Mouse (Mus musculus) G1E (cell line): ENCODE data around the gene Myo3b. TPM values are rescaled to one million over a fixed set of nuclear protein-coding genes. Genes with fewer than 3 reads are reported as not detected.
"Not testable (repeated sequence)": the region's sequence is repeated elsewhere in the genome, so short reads cannot be mapped to it uniquely, and the experiment has no call there.

Experiments used
- ATAC-seq: 2 replicates; pipeline ENCODE4 v1.8.0; 2016; ENCODE audit warnings: mild to moderate bottlenecking; ENCODE audit not compliant: insufficient number of reproducible peaks, poor library complexity, low FRiP score, severe bottlenecking; ENCODE audit errors: extremely low read depth
- DNase-seq: peaks from one replicate; pipeline ENCODE4 v3.0.0; 2012; ENCODE audit warnings: low spot score
- H3K27me3 ChIP-seq: 2 replicates; pipeline ENCODE4 v1.6.1; 2012; ENCODE audit warnings: mild to moderate bottlenecking, low read length, inconsistent platforms; ENCODE audit not compliant: insufficient read depth
- H3K36me3 ChIP-seq: replicated peaks from 2 replicates; pipeline ENCODE3; 2012; ENCODE audit warnings: mild to moderate bottlenecking, inconsistent platforms
- H3K4me1 ChIP-seq: 2 replicates; pipeline ENCODE4 v1.6.1; 2012; ENCODE audit warnings: low read depth, low read length, inconsistent platforms, mixed read lengths; ENCODE audit not compliant: insufficient read depth
- H3K4me3 ChIP-seq: 2 replicates; pipeline ENCODE4 v1.5.1; 2012; ENCODE audit warnings: low read depth, mild to moderate bottlenecking, inconsistent platforms, low read length, moderate library complexity, mixed read lengths
- H3K9me3 ChIP-seq: replicated peaks from 2 replicates; pipeline ENCODE4 v1.6.1; 2012; ENCODE audit warnings: inconsistent platforms
- CTCF ChIP-seq: IDR thresholded peaks from 2 replicates; pipeline ENCODE4 v1.5.1; 2012; ENCODE audit warnings: low read depth, low read length, inconsistent platforms, mixed read lengths
- GATA1 ChIP-seq: IDR thresholded peaks from 2 replicates; pipeline ENCODE4 v1.6.1; 2012; ENCODE audit warnings: borderline replicate concordance, low read length, inconsistent platforms, mixed read lengths
- GATA2 ChIP-seq: IDR thresholded peaks from 2 replicates; pipeline ENCODE4 v1.6.1; 2012; ENCODE audit warnings: low read depth, low read length, inconsistent platforms, borderline replicate concordance
- POLR2AphosphoS5 ChIP-seq: IDR thresholded peaks from 2 replicates; pipeline ENCODE4 v1.6.1; 2012; ENCODE audit warnings: low read depth, low read length, inconsistent platforms; ENCODE audit not compliant: insufficient replicate concordance
- TAL1 ChIP-seq: conservative IDR thresholded peaks from 2 replicates; pipeline ENCODE4 v1.6.1; 2012; ENCODE audit warnings: low read depth, low read length, inconsistent platforms, mixed read lengths
- polyA plus RNA-seq: library from polyadenylated mRNA; stranded (reverse); fragments of >175 nt; gene quantifications from 2 replicates; pipeline ENCODE4 v1.2.3, GENCODE M21; 2012
- total RNA-seq, 2 experiments: library from RNA; stranded (forward) in 1 of 2; stranded (reverse) in 1 of 2; fragments of 200-1000 nt in 1 of 2; fragments of >200 nt in 1 of 2; fragmentation: Nextera tagmentation in 1 of 2; gene quantifications; 2 replicates each; pipeline ENCODE4 v1.2.3; 2014 to 2017

Gene Myo3b
- total RNA-seq (2014; fragmentation: Nextera tagmentation) (not detected in 2 replicates), total RNA-seq (2017) (0.05 and 0.06 TPM in 2 replicates), polyA plus RNA-seq (not detected in 2 replicates)

GRCm38 (mm10) chr2:70038752-70039151, at the start of gene Myo3b:
TSS of gene Myo3b (plus strand) at chr2:70039126.
- Histone ChIP-seq H3K9me3 (no peaks in the 10 kb centered on the region), H3K4me1 (no peaks in the 10 kb centered on the region), H3K36me3 (no peaks in the 10 kb centered on the region), H3K4me3 (no peak within 1 kb of the TSS), H3K27me3 (peaks cover 2% of the 10 kb centered on the region; the same call in 1 of the 2 replicates)
- no peak for DNase-seq
- no peak for TF ChIP-seq TAL1
- no peak for TF ChIP-seq GATA1
- no peak for TF ChIP-seq POLR2AphosphoS5
- no peak for TF ChIP-seq CTCF
- TF ChIP-seq GATA2 = no peak
- no peak for ATAC-seq

DNA sequence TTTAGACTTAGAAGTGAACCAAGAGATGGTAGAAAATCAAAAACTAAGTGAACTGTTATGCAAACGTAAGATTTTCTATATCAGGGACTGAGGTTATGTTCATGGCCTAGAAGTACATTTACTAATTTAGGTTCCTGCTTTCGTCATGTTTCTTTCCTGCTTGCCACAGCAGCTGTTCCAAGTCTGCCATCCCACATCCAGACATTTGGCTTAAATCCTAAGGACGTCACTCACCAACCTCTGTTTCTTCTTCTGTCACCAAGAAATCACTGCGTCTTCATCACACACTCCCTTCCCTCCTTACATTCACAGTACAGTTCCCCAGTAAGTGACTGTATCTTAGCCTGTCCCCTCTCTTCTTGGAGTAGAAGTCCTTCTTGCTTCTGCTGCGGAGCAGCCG, 49.7 kb upstream of the Myo3b start:
- no peaks in the 10 kb centered on the region for H3K27me3 ChIP-seq
- no peak for ATAC-seq
- H3K4me1 ChIP-seq = peaks cover under 1% of the 10 kb centered on the region; the same call in 1 of the 2 replicates
- H3K36me3 ChIP-seq = peaks cover 70% of the 10 kb centered on the region
- no peak for DNase-seq
- TF ChIP-seq GATA1 (no peak), POLR2AphosphoS5 (no peak), GATA2 (no peak), CTCF (no peak), TAL1 (no peak)
- no peaks in the 10 kb centered on the region for H3K9me3 ChIP-seq
- no peak overlapping the region for H3K4me3 ChIP-seq

DNA sequence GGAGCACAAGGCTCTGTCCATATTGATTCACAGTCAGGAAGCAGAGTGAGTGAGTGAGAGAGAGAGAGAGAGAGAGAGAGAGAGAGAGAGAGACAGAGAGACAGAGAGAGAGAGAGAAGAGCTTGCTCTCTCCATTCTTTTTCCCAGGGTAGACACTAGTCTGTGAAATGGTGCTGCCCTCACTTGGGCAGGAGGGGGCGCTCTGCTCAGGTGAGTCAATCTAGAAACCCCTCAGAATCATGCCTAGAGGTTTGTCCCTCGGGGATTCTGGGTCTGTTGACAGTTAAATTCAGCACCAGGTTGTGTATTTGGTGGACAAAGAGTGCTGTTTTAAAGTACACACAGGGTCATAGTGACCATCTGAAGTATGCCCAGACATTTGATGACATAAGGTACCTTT, 48.3 kb upstream of the Myo3b start:
- ATAC-seq = no peak
- Histone ChIP-seq H3K4me1 (peaks cover 12% of the 10 kb centered on the region), H3K27me3 (no peaks in the 10 kb centered on the region), H3K4me3 (no peak overlapping the region), H3K36me3 (peaks cover 66% of the 10 kb centered on the region), H3K9me3 (no peaks in the 10 kb centered on the region)
- TF ChIP-seq CTCF (peak; percentile 34), TAL1 (no peak)
- no peak for DNase-seq

GRCm38 (mm10) chr2:69994082-69994736, 44.7 kb upstream of the Myo3b start:
- Histone ChIP-seq H3K36me3 (peaks cover 54% of the 10 kb centered on the region), H3K4me1 (peaks cover 29% of the 10 kb centered on the region)
- H3K9me3 ChIP-seq, H3K27me3 ChIP-seq, H3K4me3 ChIP-seq, DNase-seq, ATAC-seq: not testable (repeated sequence)

GRCm38 (mm10) chr2:69994779-69995178, 44.1 kb upstream of the Myo3b start:
- no peak for TF ChIP-seq TAL1
- TF ChIP-seq CTCF = no peak
- no peak for TF ChIP-seq GATA2
- TF ChIP-seq GATA1 = no peak
- TF ChIP-seq POLR2AphosphoS5 = no peak
- Histone ChIP-seq H3K4me1 (peaks cover 29% of the 10 kb centered on the region), H3K4me3 (no peak overlapping the region), H3K27me3 (no peaks in the 10 kb centered on the region), H3K36me3 (peaks cover 48% of the 10 kb centered on the region), H3K9me3 (no peaks in the 10 kb centered on the region)
- DNase-seq (no peak), ATAC-seq (no peak)

DNA sequence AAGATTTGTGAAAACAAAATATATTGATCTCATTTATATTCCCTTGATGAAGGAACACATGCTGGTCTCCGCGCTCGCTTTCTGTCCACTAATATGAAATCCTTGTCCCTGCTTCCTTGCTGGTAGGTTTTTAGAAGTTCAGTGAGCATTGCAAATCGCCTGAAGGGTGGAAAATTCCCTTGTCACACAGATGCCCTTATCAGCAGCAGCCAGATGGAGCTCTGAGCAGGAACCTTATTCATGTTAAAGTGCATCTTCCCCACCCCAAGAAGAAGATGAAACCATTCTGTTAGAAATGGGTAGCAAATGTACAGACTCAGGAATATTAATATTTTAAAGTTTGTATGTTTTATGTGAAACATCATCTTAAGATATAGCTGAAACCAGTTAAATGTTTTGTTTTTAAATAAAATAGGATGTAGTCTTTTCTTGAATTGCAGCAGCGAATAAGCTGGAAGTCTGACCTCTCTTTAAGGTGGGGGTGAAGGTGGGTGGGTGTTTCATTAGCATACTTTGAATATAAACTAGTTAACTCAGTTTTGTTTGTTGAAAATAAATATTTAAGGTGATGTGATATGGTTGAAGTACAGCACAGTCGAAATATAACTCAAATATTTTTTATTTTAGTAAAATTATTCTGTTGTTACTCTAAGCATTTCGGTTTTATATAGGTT, 39.7 kb upstream of the Myo3b start:
- peak; percentile 80 for ATAC-seq
- H3K4me1 ChIP-seq = peaks cover 32% of the 10 kb centered on the region

DNA sequence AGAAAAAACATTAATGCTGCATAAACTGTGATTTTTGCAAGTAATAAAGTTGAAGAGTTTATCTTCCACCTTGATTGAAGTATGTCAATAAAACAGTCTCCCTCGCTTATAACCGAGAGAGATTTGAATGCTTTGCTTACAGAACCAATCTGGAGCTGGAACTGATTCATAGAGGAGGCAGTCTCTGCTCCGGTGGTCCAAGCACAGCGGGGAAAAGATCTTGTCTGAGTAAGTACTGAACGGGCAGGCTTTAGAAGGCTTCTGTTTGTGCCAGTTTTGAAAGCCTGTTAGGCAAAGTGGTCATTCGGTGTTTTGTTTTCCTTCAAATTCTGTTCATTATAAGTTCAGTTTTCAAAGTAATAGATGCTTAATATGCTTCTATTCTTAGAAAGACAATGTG, 38.6 kb upstream of the Myo3b start:
- Histone ChIP-seq H3K9me3 (no peaks in the 10 kb centered on the region), H3K4me3 (no peak overlapping the region), H3K4me1 (peaks cover 23% of the 10 kb centered on the region), H3K36me3 (peaks cover 42% of the 10 kb centered on the region), H3K27me3 (no peaks in the 10 kb centered on the region)
- TF ChIP-seq GATA2 (no peak), CTCF (no peak), TAL1 (no peak), GATA1 (no peak), POLR2AphosphoS5 (no peak)
- ATAC-seq (no peak), DNase-seq (no peak)

More for the DNA sequence above, 39.7 kb upstream of the Myo3b start:
- Histone ChIP-seq H3K9me3 (no peaks in the 10 kb centered on the region), H3K27me3 (no peaks in the 10 kb centered on the region), H3K36me3 (peaks cover 40% of the 10 kb centered on the region), H3K4me3 (no peak overlapping the region)
- TF ChIP-seq GATA1 (no peak), TAL1 (peak; percentile 76)
- DNase-seq = no peak
